Mouse (Mus musculus) mouse embryonic stem cell (cell line): ENCODE measurements around the gene Dph6.

Source experiments
- in situ Hi-C, 2 experiments: fragments of 300-500 bp; cut with MboI; formaldehyde crosslinking; loops; 1 replicate in 1 of 2; 3 replicates in 1 of 2; pipeline ENCODE4 v1.14.3; 2019 to 2020; ENCODE audit warnings: low sequenced_read_pairs in 2 of 2, low pct_unique_long_range_greater_than_20kb in 1 of 2, mixed read lengths in 1 of 2; ENCODE audit not compliant: unreplicated experiment in 1 of 2

Gene Dph6

GRCm38 (mm10) chr2:114580714-114581113 is 74.0 kb downstream of the Dph6 start:
- in situ Hi-C loops, result no loop called here

DNA sequence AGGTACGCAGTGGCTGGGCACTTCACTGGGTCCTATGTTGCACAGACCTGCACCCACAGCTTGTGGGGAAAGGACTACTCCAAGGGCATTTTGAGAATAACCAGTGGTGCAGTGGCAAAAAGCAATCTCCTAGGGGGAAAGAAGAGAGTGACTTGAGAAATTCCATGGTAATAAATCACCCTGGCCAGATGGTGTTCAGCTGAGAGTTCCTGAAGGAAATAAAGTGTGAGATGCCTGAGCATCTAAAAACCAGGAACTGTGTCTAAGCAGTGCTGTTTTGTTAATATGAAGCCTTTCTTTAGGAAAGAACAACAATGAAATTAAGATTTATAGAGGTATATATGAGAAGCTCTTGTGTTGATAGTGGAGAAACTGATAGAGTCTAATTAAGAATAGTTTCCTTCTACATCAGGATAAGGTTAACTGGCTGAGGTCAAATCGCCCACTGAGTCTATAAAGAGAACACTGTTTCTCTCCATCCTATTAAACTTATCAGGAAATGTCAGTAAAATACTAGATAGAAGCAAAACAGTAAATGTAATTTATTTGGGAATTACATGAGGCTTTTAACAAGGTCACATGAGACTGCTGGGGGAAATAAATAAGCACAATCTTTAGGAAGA is 111.7 kb downstream of the Dph6 start:
- in situ Hi-C loops, result no loop called here

GRCm38 (mm10) chr2:114542325-114542724 is 112.4 kb downstream of the Dph6 start:
- in situ Hi-C loops, result no loop called here

GRCm38 (mm10) chr2:114540416-114540815 is 114.3 kb downstream of the Dph6 start:
- in situ Hi-C loops, result no loop called here

DNA sequence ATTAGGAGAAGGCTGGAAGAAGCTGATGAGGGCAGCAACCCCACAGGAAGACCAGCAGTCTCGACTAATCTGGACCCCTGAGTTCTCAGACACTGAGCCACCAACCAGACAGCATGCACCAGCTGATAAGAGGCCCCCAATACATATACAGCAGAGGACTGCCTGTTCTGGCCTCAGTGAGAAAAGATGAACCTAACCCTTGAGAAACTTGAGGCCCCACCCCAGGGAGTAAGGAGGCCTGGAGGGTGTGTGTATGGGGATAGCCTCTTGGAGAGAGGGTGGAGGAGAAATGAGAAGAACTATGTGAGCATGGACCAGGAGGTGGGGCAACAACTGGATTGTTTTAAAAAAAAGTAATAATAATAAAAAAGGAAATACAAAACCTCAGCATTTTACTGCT is 118.7 kb downstream of the Dph6 start:
- in situ Hi-C loops, result no loop called here

DNA sequence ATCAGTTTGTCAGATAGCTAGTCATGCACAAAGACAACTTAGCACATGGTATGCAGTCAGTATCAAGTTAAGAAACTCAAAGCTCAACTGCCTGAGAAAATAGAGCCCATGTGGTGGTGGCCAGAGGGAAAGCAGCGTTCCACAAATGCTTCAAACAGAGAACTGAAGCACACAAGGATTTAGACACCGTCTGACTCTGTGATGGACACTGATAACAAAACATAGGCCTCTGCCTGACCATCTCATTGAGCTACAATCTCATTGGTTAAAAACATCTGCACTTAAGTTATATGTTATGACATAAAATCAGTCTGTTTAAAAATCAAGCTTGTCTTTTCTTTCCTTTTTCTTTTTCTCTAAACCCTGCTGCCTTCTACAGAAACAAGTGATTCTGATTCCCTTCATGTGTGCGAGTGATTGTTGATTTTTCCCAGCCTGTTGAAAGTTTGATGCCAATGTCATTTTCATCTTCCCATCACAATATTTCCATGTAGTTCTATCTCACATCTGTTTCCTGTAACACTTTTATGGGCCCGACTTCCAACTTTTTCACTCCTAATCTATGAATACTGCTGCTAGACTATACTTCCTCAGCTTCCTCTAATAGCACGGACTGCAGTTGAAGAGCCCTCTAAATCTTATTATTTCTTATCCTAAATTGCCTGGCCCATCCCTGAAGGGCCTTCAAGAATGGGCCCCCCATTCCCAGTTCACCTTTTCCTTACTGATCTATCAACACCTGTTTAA is 123.6 kb downstream of the Dph6 start:
- in situ Hi-C loops, result no loop called here

DNA sequence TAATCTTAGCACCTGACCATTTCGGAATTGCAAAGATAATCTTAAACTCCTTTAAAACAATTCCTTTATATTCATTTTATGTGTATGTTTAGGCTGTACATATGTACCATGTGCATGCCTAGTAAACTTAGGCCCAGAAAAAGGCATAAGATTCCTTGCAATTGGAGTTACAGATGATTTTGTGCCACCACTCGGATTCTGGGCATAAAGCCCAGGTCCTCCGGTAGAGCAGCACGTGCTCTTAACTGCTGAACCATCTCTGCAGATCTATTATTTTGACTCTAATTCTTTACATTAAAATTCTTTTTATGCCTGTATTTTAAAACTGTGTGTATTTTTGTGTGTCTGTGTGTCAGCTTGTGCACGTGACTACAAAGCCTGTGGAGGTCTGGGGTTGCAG is 134.3 kb downstream of the Dph6 start:
- in situ Hi-C loops, result no loop called here

- in situ Hi-C loops, result no loop called here
Observed at GRCm38 (mm10) chr2:114519907-114520306, 134.9 kb downstream of the Dph6 start.

GRCm38 (mm10) chr2:114492398-114492797 is 162.4 kb downstream of the Dph6 start:
- in situ Hi-C loops, result no loop called here

- in situ Hi-C loops, result no loop called here
Observed at GRCm38 (mm10) chr2:114491907-114492306, 162.9 kb downstream of the Dph6 start.

DNA sequence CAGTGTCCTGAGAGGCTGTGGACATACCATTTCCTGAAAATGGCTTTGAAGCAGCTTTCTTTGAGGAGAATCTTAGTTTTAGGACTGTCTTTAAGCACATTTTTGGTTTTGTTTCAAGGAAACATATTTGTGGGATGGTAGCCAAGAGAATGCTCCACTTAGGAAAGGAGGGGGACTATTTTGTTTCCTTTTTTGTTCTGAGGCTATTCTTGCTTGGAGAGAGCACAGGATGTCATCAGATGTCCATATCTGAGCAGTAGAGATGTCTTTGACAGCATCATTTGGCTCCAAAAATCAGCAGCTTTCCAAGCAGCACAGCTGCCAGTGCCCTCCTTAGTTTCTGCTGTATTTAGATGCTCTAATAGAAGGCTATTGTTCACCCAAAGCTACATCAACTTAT is 167.8 kb downstream of the Dph6 start:
- in situ Hi-C loops, result no loop called here
